Comparison of ENCODE assay signal across 8 mouse cellular contexts in the genomic region with DNA sequence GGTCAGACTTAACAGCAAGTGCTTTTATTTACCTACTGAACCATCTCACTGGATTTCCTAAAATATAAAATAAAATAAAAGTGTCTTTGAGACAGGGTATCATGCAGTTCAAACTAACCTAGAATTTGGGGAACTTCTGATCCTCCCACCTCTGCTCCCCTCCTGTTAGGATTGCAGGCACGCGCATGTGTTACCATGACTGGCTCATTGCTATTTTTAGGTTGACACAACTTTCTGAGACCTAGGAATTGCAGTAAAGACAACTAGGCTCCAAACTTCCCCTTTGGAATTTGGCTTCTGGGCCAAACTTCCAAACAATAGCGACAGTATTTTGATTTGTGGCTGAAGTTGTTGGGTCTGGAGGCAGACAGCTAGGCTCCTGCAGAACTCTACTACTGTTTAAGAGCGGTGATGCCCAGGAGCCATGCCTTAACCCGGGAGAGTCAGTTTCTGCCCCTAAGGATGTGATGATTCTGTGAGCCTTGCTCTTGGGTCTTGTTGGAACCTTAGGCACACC. TPM values are rescaled to one million over a fixed set of nuclear protein-coding genes. Genes with fewer than 3 reads are reported as not detected.
DNase-seq lines count a peak whose midpoint lies in the region; ATAC-seq and TF ChIP-seq lines count a peak whose summit lies in the region.

No protein-coding gene starts in this region.

- H3K9me3 ChIP-seq in kidney, embryonic 16.5 days (ENCODE audit: low read length), result no peaks in the 10 kb centered on the region
- H3K9me3 ChIP-seq in hindbrain, embryonic 14.5 days (ENCODE audit: control insufficient read depth, low read length), result no peaks in the 10 kb centered on the region
- no peaks in the 10 kb centered on the region for H3K9me3 ChIP-seq in midbrain, embryonic 14.5 days (ENCODE audit: control insufficient read depth, low read length)

- no peak for TF ChIP-seq CTCF in bone marrow macrophage, adult 2 months (IDR thresholded peaks at IDR 0.05; ENCODE audit: low read depth, low read length)

- H3K36me3 ChIP-seq in kidney, embryonic 16.5 days (ENCODE audit: insufficient read depth, low read length), result no peaks in the 10 kb centered on the region
- no peaks in the 10 kb centered on the region for H3K36me3 ChIP-seq in hindbrain, embryonic 14.5 days (replicated peaks; ENCODE audit: control insufficient read depth, insufficient read depth)
- no peaks in the 10 kb centered on the region for H3K36me3 ChIP-seq in midbrain, embryonic 14.5 days (ENCODE audit: control insufficient read depth, insufficient read depth, low read length)

- DNase-seq in kidney, adult 9 months, result no peak
- DNase-seq in hindbrain, embryonic 14.5 days (ENCODE audit: low spot score), result no peak
- DNase-seq in midbrain, embryonic 14.5 days, result no peak
- DNase-seq in natural killer cell, adult 2 months (ENCODE audit: low spot score in 2 of 2), result no peak
- DNase-seq in gastrocnemius, postnatal 10 days, result no peak

- no peaks in the 10 kb centered on the region for H3K27me3 ChIP-seq in kidney, embryonic 16.5 days (ENCODE audit: insufficient read depth, low read length)
- H3K27me3 ChIP-seq in hindbrain, embryonic 14.5 days (ENCODE audit: control insufficient read depth, insufficient read depth, low read length), result no peaks in the 10 kb centered on the region
- no peaks in the 10 kb centered on the region for H3K27me3 ChIP-seq in midbrain, embryonic 14.5 days (ENCODE audit: control insufficient read depth, insufficient read depth, low read length)

- H3K9ac ChIP-seq in kidney, embryonic 16.5 days (replicated peaks; ENCODE audit: low read length), result peak overlapping the region; percentile 81
- H3K9ac ChIP-seq in hindbrain, embryonic 14.5 days, result peak overlapping the region; percentile 94; the same call in 1 of the 2 replicates
- peak overlapping the region; percentile 88; the same call in 1 of the 2 replicates for H3K9ac ChIP-seq in midbrain, embryonic 14.5 days (replicated peaks; ENCODE audit: low read length)

- peaks cover 44% of the 10 kb centered on the region for H3K4me1 ChIP-seq in kidney, embryonic 16.5 days (ENCODE audit: insufficient read depth, low read length)
- H3K4me1 ChIP-seq in bone marrow macrophage, adult 2 months (ENCODE audit: control insufficient read depth, insufficient read depth, low read length), result peaks cover 31% of the 10 kb centered on the region
- peaks cover 34% of the 10 kb centered on the region for H3K4me1 ChIP-seq in hindbrain, embryonic 14.5 days (replicated peaks; ENCODE audit: control insufficient read depth, insufficient read depth, low read length)
- H3K4me1 ChIP-seq in midbrain, embryonic 14.5 days (ENCODE audit: control insufficient read depth, insufficient read depth, low read length), result peaks cover 36% of the 10 kb centered on the region

- H3K4me3 ChIP-seq in kidney, embryonic 16.5 days (ENCODE audit: low read length), result peak overlapping the region; percentile 89
- H3K4me3 ChIP-seq in bone marrow macrophage, adult 2 months (ENCODE audit: insufficient read depth, low read length), result peak overlapping the region; percentile 58
- peak overlapping the region; percentile 95 for H3K4me3 ChIP-seq in hindbrain, embryonic 14.5 days (replicated peaks; ENCODE audit: low read length)
- H3K4me3 ChIP-seq in midbrain, embryonic 14.5 days (replicated peaks; ENCODE audit: low read depth, low read length), result peak overlapping the region; percentile 95

- 13% methylated on average over 5 of the region's 5 CpGs for WGBS in kidney, embryonic 16.5 days
- WGBS in hindbrain, embryonic 14.5 days, result 30% methylated on average over 5 of the region's 5 CpGs
- WGBS in midbrain, embryonic 14.5 days, result 31% methylated on average over 5 of the region's 5 CpGs

- peak overlapping the region; percentile 82 for H3K27ac ChIP-seq in kidney, embryonic 16.5 days (ENCODE audit: low read length)
- H3K27ac ChIP-seq in bone marrow macrophage, adult 2 months (ENCODE audit: insufficient read depth, low read depth, low read length), result peak overlapping the region; percentile 97
- peak overlapping the region; percentile 73 for H3K27ac ChIP-seq in hindbrain, embryonic 14.5 days
- peak overlapping the region; percentile 84 for H3K27ac ChIP-seq in midbrain, embryonic 14.5 days (replicated peaks; ENCODE audit: low read depth, low read length)

- ATAC-seq in kidney, embryonic 16.5 days (ENCODE audit: low FRiP score, low TSS enrichment), result peak; percentile 17
- no peak for ATAC-seq in hindbrain, embryonic 14.5 days (ENCODE audit: low FRiP score)
- no peak for ATAC-seq in midbrain, embryonic 14.5 days (ENCODE audit: low FRiP score, low TSS enrichment)
- ATAC-seq in monocyte, adult 5-6 weeks (replicated peaks; ENCODE audit: insufficient number of reproducible peaks, low FRiP score, low TSS enrichment, poor library complexity, severe bottlenecking), result no peak

- TF ChIP-seq POLR2A in bone marrow macrophage, adult 2 months (IDR thresholded peaks at IDR 0.05; ENCODE audit: borderline replicate concordance, low read depth, low read length), result no peak

- H3K4me2 ChIP-seq in kidney, embryonic 16.5 days (replicated peaks; ENCODE audit: low read depth, low read length), result peak overlapping the region; percentile 79
- peak overlapping the region; percentile 84 for H3K4me2 ChIP-seq in hindbrain, embryonic 14.5 days (replicated peaks)
- peak overlapping the region; percentile 69 for H3K4me2 ChIP-seq in midbrain, embryonic 14.5 days (ENCODE audit: low read length)

RNA-seq across cellular contexts. Expression of gene Mlxip, which starts 0.8 kb away (rescaled TPM):
- polyA plus RNA-seq in kidney, embryonic 16.5 days (2015; fragmentation: Nextera tagmentation; extraction: Ambion mirVana), result 17.4 and 21.1 TPM in 2 replicates
- polyA plus RNA-seq in bone marrow macrophage, adult 2 months (2012; ENCODE audit: insufficient read depth, insufficient read length, missing spikeins), result 41.0 and 44.8 TPM in 2 replicates
- polyA plus RNA-seq in hindbrain, embryonic 14.5 days (2014; fragmentation: Nextera tagmentation; extraction: Ambion mirVana), result 21.1 and 21.7 TPM in 2 replicates
- 18.7 and 23.0 TPM in 2 replicates for polyA plus RNA-seq in midbrain, embryonic 14.5 days (2014; fragmentation: Nextera tagmentation; extraction: Ambion mirVana)
- 17.5 to 37.6 TPM (median 22.9 TPM) in 3 replicates for total RNA-seq in monocyte, adult 5-6 weeks (2017)
- total RNA-seq in gastrocnemius, postnatal 10 days (2021), result 10 to 100 TPM; 57.4 to 57.6 TPM

RNA-seq across cellular contexts. Expression of gene Bcl7a, which starts 50.2 kb away (rescaled TPM):
- polyA plus RNA-seq in kidney, embryonic 16.5 days (2015; fragmentation: Nextera tagmentation; extraction: Ambion mirVana), result 40.0 and 47.9 TPM in 2 replicates
- polyA plus RNA-seq in bone marrow macrophage, adult 2 months (2012; ENCODE audit: insufficient read depth, insufficient read length, missing spikeins), result 2.7 and 3.3 TPM in 2 replicates
- polyA plus RNA-seq in hindbrain, embryonic 14.5 days (2014; fragmentation: Nextera tagmentation; extraction: Ambion mirVana), result 35.6 and 36.5 TPM in 2 replicates
- 42.4 and 44.0 TPM in 2 replicates for polyA plus RNA-seq in midbrain, embryonic 14.5 days (2014; fragmentation: Nextera tagmentation; extraction: Ambion mirVana)
- total RNA-seq in monocyte, adult 5-6 weeks (2017), result 1.3 to 5.0 TPM (median 2.7 TPM) in 3 replicates
- total RNA-seq in gastrocnemius, postnatal 10 days (2021), result 10 to 100 TPM; 21.0 to 25.3 TPM
